10 mouse cellular contexts compared by ENCODE assay signal in the genomic region with DNA sequence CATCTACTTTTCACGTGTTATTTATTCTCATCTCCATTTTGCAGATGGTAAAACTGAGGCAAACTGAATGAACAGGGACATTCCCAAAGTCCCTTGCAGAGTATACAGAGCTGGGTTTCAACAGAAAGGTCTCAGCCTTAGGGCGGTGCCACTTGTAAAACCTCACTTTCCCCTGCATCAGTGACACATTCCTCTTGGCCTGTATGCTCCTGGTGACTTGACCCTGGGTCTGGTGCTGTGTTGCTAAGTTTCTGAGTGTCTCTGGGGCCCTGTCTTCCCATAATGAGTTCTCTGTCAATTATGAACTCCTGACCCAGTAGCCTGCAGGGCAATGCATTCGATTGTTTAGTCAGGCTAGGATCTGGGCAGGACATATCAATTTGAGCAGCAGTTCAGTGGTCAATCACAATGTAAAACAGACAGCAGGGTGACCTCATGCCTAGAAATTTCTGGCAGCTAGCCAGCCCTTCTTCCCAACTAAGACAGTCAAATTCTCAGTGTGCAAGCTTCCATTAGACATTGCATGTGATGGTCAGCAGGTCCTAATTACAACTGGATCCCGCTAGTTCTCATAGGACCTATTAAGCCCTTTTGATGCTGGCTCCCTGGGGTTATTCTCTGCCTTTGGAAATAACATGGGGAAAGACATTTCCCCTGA.
DNase-seq lines count a peak whose midpoint lies in the region; ATAC-seq and TF ChIP-seq lines count a peak whose summit lies in the region.
"Had no signal": no experiment of that assay in that cellular context is flagged by ENCODE, and none has a peak within 500 bp of the region (broad histone marks: within the 10 kb centered on the region; RNA-seq: fewer than 3 reads in every experiment).

No protein-coding gene starts in this region.

- peak; percentile 66; the same call in 1 of the 2 replicates for ATAC-seq in liver, postnatal 0 days

- peak; percentile 5 to 18 for DNase-seq in kidney, postnatal 36 days
- no peak for DNase-seq in kidney, adult 2 months
- DNase-seq in adrenal gland, postnatal 10 days = peak; percentile 47
- peak; percentile 56 for DNase-seq in embryonic facial prominence, embryonic 10.5 days (ENCODE audit: low spot score)
- peak; percentile 42 for DNase-seq in liver, postnatal 0 days
- DNase-seq in layer of hippocampus, adult 9-11 months = no peak
- no peak for DNase-seq in thymus, postnatal 0 days (ENCODE audit: low spot score)
- no peak for DNase-seq in spleen, postnatal 36 days (ENCODE audit: low spot score in 2 of 2)

- TF ChIP-seq EP300 in liver, postnatal 0 days (IDR thresholded peaks at IDR 0.05; ENCODE audit: low read depth) = no peak

- H3K9ac ChIP-seq in liver, postnatal 0 days (replicated peaks) = no peak overlapping the region
- H3K9ac ChIP-seq: heart, embryonic 15.5 days; liver, embryonic 14.5 days had no signal

- TF ChIP-seq POLR2A in kidney, adult 2 months (IDR thresholded peaks at IDR 0.05; ENCODE audit: low read depth, low read length) = no peak

- WGBS in kidney, adult 2 months = 80% methylated on average over 4 of the region's 4 CpGs
- 40% methylated on average over 4 of the region's 4 CpGs for WGBS in embryonic facial prominence, embryonic 10.5 days
- 61% methylated on average over 4 of the region's 4 CpGs for WGBS in liver, postnatal 0 days (ENCODE audit: insufficient replicate concordance)

- no peak overlapping the region for H3K27ac ChIP-seq in kidney, adult 2 months (ENCODE audit: insufficient read depth, low read depth, low read length)
- no peak overlapping the region for H3K27ac ChIP-seq in embryonic facial prominence, embryonic 10.5 days (replicated peaks)
- no peak overlapping the region for H3K27ac ChIP-seq in liver, postnatal 0 days (ENCODE audit: low read depth)
- H3K27ac ChIP-seq: heart, embryonic 15.5 days; liver, embryonic 14.5 days had no signal

- H3K36me3 ChIP-seq in kidney, adult 2 months (ENCODE audit: control insufficient read depth, insufficient read depth, low read length) = no peaks in the 10 kb centered on the region
- no peaks in the 10 kb centered on the region for H3K36me3 ChIP-seq in embryonic facial prominence, embryonic 10.5 days (replicated peaks)
- no peaks in the 10 kb centered on the region for H3K36me3 ChIP-seq in liver, postnatal 0 days (replicated peaks; ENCODE audit: insufficient read depth, low read length)
- H3K36me3 ChIP-seq: heart, embryonic 15.5 days had no signal

- no peak overlapping the region for H3K4me3 ChIP-seq in kidney, adult 2 months (ENCODE audit: insufficient read depth, low read depth, low read length)
- H3K4me3 ChIP-seq in embryonic facial prominence, embryonic 10.5 days = no peak overlapping the region
- H3K4me3 ChIP-seq in liver, postnatal 0 days (ENCODE audit: low read depth, low read length) = no peak overlapping the region
- H3K4me3 ChIP-seq: heart, embryonic 15.5 days had no signal

- no peaks in the 10 kb centered on the region for H3K9me3 ChIP-seq in embryonic facial prominence, embryonic 10.5 days
- H3K9me3 ChIP-seq in liver, postnatal 0 days (ENCODE audit: low read length) = no peaks in the 10 kb centered on the region
- H3K9me3 ChIP-seq: heart, embryonic 15.5 days had no signal

- no peak overlapping the region for H3K4me2 ChIP-seq in liver, postnatal 0 days (ENCODE audit: low read depth, low read length)
- H3K4me2 ChIP-seq: heart, embryonic 15.5 days had no signal

- TF ChIP-seq CTCF in kidney, adult 2 months (conservative IDR thresholded peaks at IDR 0.05; ENCODE audit: insufficient read depth, insufficient read length, low read depth, low read length) = no peak
- TF ChIP-seq CTCF in liver, postnatal 0 days (IDR thresholded peaks at IDR 0.05; ENCODE audit: low read depth) = no peak

- no peaks in the 10 kb centered on the region for H3K27me3 ChIP-seq in kidney, adult 2 months (replicated peaks; ENCODE audit: control insufficient read depth, insufficient read depth, low read length)
- no peaks in the 10 kb centered on the region for H3K27me3 ChIP-seq in embryonic facial prominence, embryonic 10.5 days (replicated peaks; ENCODE audit: low read depth, poor library complexity, severe bottlenecking)
- no peaks in the 10 kb centered on the region for H3K27me3 ChIP-seq in liver, postnatal 0 days (ENCODE audit: insufficient read depth, low read length)
- H3K27me3 ChIP-seq: heart, embryonic 15.5 days had no signal

- no peaks in the 10 kb centered on the region for H3K4me1 ChIP-seq in kidney, adult 2 months (ENCODE audit: control insufficient read depth, insufficient read depth, low read length)
- H3K4me1 ChIP-seq in embryonic facial prominence, embryonic 10.5 days = peaks cover 25% of the 10 kb centered on the region
- H3K4me1 ChIP-seq in liver, postnatal 0 days (ENCODE audit: insufficient read depth) = peaks cover 3% of the 10 kb centered on the region; the same call in 1 of the 2 replicates

Comparison
In these comparisons a context has a peak if more than half of its experiments do, and no peak if none do; other contexts are left out.
1. DNase-seq: peak in kidney, postnatal 36 days (2 of 2), adrenal gland, postnatal 10 days (single experiment), embryonic facial prominence, embryonic 10.5 days (single experiment) and liver, postnatal 0 days (single experiment); none in kidney, adult 2 months (single experiment), layer of hippocampus, adult 9-11 months (single experiment), thymus, postnatal 0 days (single experiment) and spleen, postnatal 36 days (0 of 2).